Mouse (Mus musculus) WW6 (cell line): ENCODE data around the gene Nell1.

Source experiments
- DNase-seq: peaks from one replicate; pipeline ENCODE4 v3.0.0-alpha.2; 2013; ENCODE audit warnings: low read depth, low spot score

Nell1 gene

GRCm38 (mm10) chr7:50253166-50253565, 278.5 kb downstream of the Nell1 start:
- no peak for DNase-seq

GRCm38 (mm10) chr7:50260016-50260415, 285.4 kb downstream of the Nell1 start:
- DNase-seq = no peak

- DNase-seq = no peak
These were observed 320.8 kb downstream of the Nell1 start for GRCm38 (mm10) chr7:50295508-50295907.

- no peak for DNase-seq
These were observed 363.6 kb downstream of the Nell1 start for GRCm38 (mm10) chr7:50338226-50338625.

GRCm38 (mm10) chr7:50338757-50339156, 364.1 kb downstream of the Nell1 start:
- DNase-seq = no peak

- DNase-seq = no peak
These were observed 376.9 kb downstream of the Nell1 start for GRCm38 (mm10) chr7:50351564-50351963.

- DNase-seq = no peak
These were observed 382.5 kb downstream of the Nell1 start for GRCm38 (mm10) chr7:50357213-50357612.

GRCm38 (mm10) chr7:50362039-50362438, 387.4 kb downstream of the Nell1 start:
- DNase-seq = no peak

- DNase-seq = no peak
These were observed 400.2 kb downstream of the Nell1 start for GRCm38 (mm10) chr7:50374876-50375275.

- DNase-seq = no peak
These were observed 435.8 kb downstream of the Nell1 start for GRCm38 (mm10) chr7:50410421-50410820.

- no peak for DNase-seq
These were observed 445.3 kb downstream of the Nell1 start for GRCm38 (mm10) chr7:50419976-50420375.

- no peak for DNase-seq
These were observed 447.9 kb downstream of the Nell1 start for GRCm38 (mm10) chr7:50422422-50423195.

GRCm38 (mm10) chr7:50429725-50430124, 455.1 kb downstream of the Nell1 start:
- DNase-seq = no peak

GRCm38 (mm10) chr7:50441237-50441636, 466.6 kb downstream of the Nell1 start:
- DNase-seq = no peak

- no peak for DNase-seq
These were observed 472.7 kb downstream of the Nell1 start for GRCm38 (mm10) chr7:50447316-50447715.

GRCm38 (mm10) chr7:50467742-50468141, 493.1 kb downstream of the Nell1 start:
- DNase-seq = no peak

GRCm38 (mm10) chr7:50470555-50470954, 495.9 kb downstream of the Nell1 start:
- no peak for DNase-seq

GRCm38 (mm10) chr7:50482011-50482410, 507.3 kb downstream of the Nell1 start:
- no peak for DNase-seq

- DNase-seq = no peak
These were observed 510.6 kb downstream of the Nell1 start for GRCm38 (mm10) chr7:50485304-50485703.

GRCm38 (mm10) chr7:50486884-50487420, 512.3 kb downstream of the Nell1 start:
- DNase-seq = no peak

- no peak for DNase-seq
These were observed 526.9 kb downstream of the Nell1 start for GRCm38 (mm10) chr7:50501562-50501961.

- DNase-seq = no peak
These were observed 532.4 kb downstream of the Nell1 start for GRCm38 (mm10) chr7:50507047-50507446.

GRCm38 (mm10) chr7:50514830-50515229, 540.2 kb downstream of the Nell1 start:
- DNase-seq = no peak
